In genomic region chr1:162934374-162935012, GRCm38 (mm10) we compare ENCODE assay signal across 16 mouse cellular contexts. TPM values are rescaled to one million over a fixed set of nuclear protein-coding genes. Genes with fewer than 3 reads are reported as not detected.
"Had no signal": no experiment of that assay in that cellular context is flagged by ENCODE, and none has a peak within 500 bp of the region (broad histone marks: within the 10 kb centered on the region; RNA-seq: fewer than 3 reads in every experiment).

No protein-coding gene starts in this region.

- ATAC-seq: liver, postnatal 0 days; lung, postnatal 0 days; midbrain, embryonic 15.5 days had no signal

- DNase-seq: kidney, adult 18-20 months; kidney, adult 9 months; kidney, postnatal 25 days; layer of hippocampus, postnatal 36 days; left cerebral cortex, postnatal 4 days; liver, postnatal 0 days; lung, embryonic 14.5 days; retina, postnatal 1 day; right cerebral cortex, postnatal 4 days; thymus, postnatal 25 days had no signal

RNA-seq across cellular contexts. Expression of gene Fmo6, which starts 2.8 kb away (rescaled TPM):
- total RNA-seq: layer of hippocampus, adult 8-10 months; layer of hippocampus, postnatal 10 days; layer of hippocampus, postnatal 36 days; left cerebral cortex, postnatal 14 days; left cerebral cortex, postnatal 4 days; megakaryocyte, adult 5-6 weeks had no signal

RNA-seq across cellular contexts. Expression of gene Fmo2, which starts 36.0 kb away (rescaled TPM):
- total RNA-seq: megakaryocyte, adult 5-6 weeks had no signal

RNA-seq across cellular contexts. Expression of gene Fmo3, which starts 49.8 kb away (rescaled TPM):
- total RNA-seq: layer of hippocampus, adult 8-10 months; layer of hippocampus, postnatal 10 days; layer of hippocampus, postnatal 36 days; left cerebral cortex, postnatal 14 days; left cerebral cortex, postnatal 4 days; megakaryocyte, adult 5-6 weeks had no signal
